Mouse (Mus musculus) myocyte (in vitro differentiated cells): ENCODE results near the gene Plekhg4.

ENCODE experiments used
- E2F4 ChIP-seq: IDR thresholded peaks from one replicate; pipeline ENCODE4 v1.6.1; 2011; ENCODE audit warnings: mild to moderate bottlenecking, control low read depth, moderate library complexity; ENCODE audit not compliant: insufficient read depth
- MAX ChIP-seq: IDR thresholded peaks from one replicate; pipeline ENCODE4 v1.6.1; 2011; ENCODE audit warnings: low read depth, mild to moderate bottlenecking, control low read depth
- MYOD1 ChIP-seq, 3 experiments: IDR thresholded peaks; one replicate each; pipeline ENCODE4 v1.6.1; 2011; ENCODE audit warnings: control low read depth in 2 of 3, low read depth in 2 of 3, mild to moderate bottlenecking in 2 of 3, moderate library complexity in 1 of 3; ENCODE audit not compliant: insufficient read length in 2 of 3, control insufficient read depth in 1 of 3
- MYOG ChIP-seq, 3 experiments: IDR thresholded peaks; one replicate each; pipeline ENCODE4 v1.6.1; 2011; ENCODE audit warnings: control low read depth in 2 of 3, low read depth in 2 of 3, mild to moderate bottlenecking in 2 of 3; ENCODE audit not compliant: insufficient read length in 2 of 3, control insufficient read depth in 1 of 3, insufficient read depth in 1 of 3
- POLR2A ChIP-seq: IDR thresholded peaks from one replicate; pipeline ENCODE4 v1.6.1; 2011; ENCODE audit warnings: low read depth, mild to moderate bottlenecking, control low read depth, moderate library complexity; ENCODE audit not compliant: insufficient read length
- POLR2AphosphoS2 ChIP-seq: IDR thresholded peaks from one replicate; pipeline ENCODE4 v1.6.1; 2011; ENCODE audit warnings: low read depth, control low read depth; ENCODE audit not compliant: insufficient read length
- SRF ChIP-seq: IDR thresholded peaks from one replicate; pipeline ENCODE4 v1.6.1; 2011; ENCODE audit warnings: low read depth; ENCODE audit not compliant: control insufficient read depth, insufficient read length
- TCF12 ChIP-seq: IDR thresholded peaks from one replicate; pipeline ENCODE4 v1.6.1; 2011; ENCODE audit warnings: mild to moderate bottlenecking, control low read depth; ENCODE audit not compliant: poor library complexity, insufficient read depth, severe bottlenecking
- TCF3 ChIP-seq: IDR thresholded peaks from one replicate; pipeline ENCODE4 v1.6.1; 2011; ENCODE audit warnings: low read depth, control low read depth; ENCODE audit not compliant: insufficient read length
- USF1 ChIP-seq: IDR thresholded peaks from one replicate; pipeline ENCODE4 v1.6.1; 2011; ENCODE audit warnings: low read depth, mild to moderate bottlenecking, control low read depth, moderate library complexity

DNA sequence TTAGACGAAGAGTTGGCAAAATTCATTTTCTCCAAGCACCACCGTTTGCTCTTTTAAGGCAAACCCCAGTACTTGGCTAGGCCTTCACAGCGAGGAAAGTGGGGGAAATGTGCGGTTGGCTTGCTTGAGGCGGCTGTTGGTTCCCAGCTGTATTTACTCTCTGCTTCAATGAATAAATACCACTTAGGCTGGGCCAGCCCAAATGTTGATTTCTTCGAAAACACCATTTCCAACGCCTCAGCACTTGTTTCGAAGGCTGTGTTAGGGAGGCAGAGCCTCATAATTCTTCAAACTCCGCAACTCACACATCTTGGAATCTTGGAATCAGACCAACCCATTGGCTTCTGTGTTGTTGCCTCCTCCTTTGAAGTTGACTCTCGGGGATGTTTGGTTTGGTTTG is 33.3 kb downstream of the Plekhg4 start:
- TF ChIP-seq POLR2A (no peak), USF1 (no peak), MAX (no peak), E2F4 (no peak), MYOD1 (IDR thresholded peaks at IDR 0.05; ENCODE audit: control insufficient read depth in 1 of 3, insufficient read length in 2 of 3, low read depth in 2 of 3) (no peak), TCF12 (no peak), TCF3 (no peak), SRF (no peak), MYOG (IDR thresholded peaks at IDR 0.05; ENCODE audit: control insufficient read depth in 1 of 3, insufficient read depth in 1 of 3, insufficient read length in 2 of 3, low read depth in 2 of 3) (no peak), POLR2AphosphoS2 (no peak)
